Mouse (Mus musculus) intestine, postnatal 0 days (tissue): ENCODE data around the gene Wfdc6a. TPM values are rescaled to one million over a fixed set of nuclear protein-coding genes. Genes with fewer than 3 reads are reported as not detected.

Experiments used
- ATAC-seq: fragments of 200-750 bp; cut with Nextera tagmentation; 2 replicates; pipeline ENCODE4 v1.8.0; 2017; ENCODE audit warnings: mild to moderate bottlenecking, moderate TSS enrichment, moderate library complexity
- H3K27ac ChIP-seq: fragments of 300-500 bp; sonication (generic); 2 replicates; pipeline ENCODE4 v1.5.1; 2014; ENCODE audit warnings: mild to moderate bottlenecking, low read depth, low read length, moderate library complexity
- H3K27me3 ChIP-seq: fragments of 300-500 bp; sonication (generic); replicated peaks from 2 replicates; pipeline ENCODE4 v1.6.1; 2014; ENCODE audit warnings: low read length, mixed read lengths; ENCODE audit not compliant: control insufficient read depth, insufficient read depth
- H3K36me3 ChIP-seq: fragments of 300-500 bp; sonication (generic); 2 replicates; pipeline ENCODE4 v1.6.1; 2014; ENCODE audit warnings: mild to moderate bottlenecking, moderate library complexity; ENCODE audit not compliant: control insufficient read depth, insufficient read depth
- H3K4me1 ChIP-seq: fragments of 300-500 bp; sonication (generic); replicated peaks from 2 replicates; pipeline ENCODE4 v1.6.1; 2014; ENCODE audit warnings: antibody characterized with exemption, low read length, mixed read lengths; ENCODE audit not compliant: control insufficient read depth, insufficient read depth
- H3K4me2 ChIP-seq: fragments of 300-500 bp; sonication (generic); replicated peaks from 2 replicates; pipeline ENCODE4 v1.6.1; 2014; ENCODE audit warnings: low read depth, mild to moderate bottlenecking, moderate library complexity
- H3K4me3 ChIP-seq: fragments of 300-500 bp; sonication (generic); 2 replicates; pipeline ENCODE4 v1.5.1; 2014; ENCODE audit warnings: low read depth, low read length
- H3K9ac ChIP-seq: fragments of 300-500 bp; sonication (generic); 2 replicates; pipeline ENCODE4 v1.6.1; 2014; ENCODE audit warnings: mild to moderate bottlenecking, low read depth, low read length
- H3K9me3 ChIP-seq: fragments of 300-500 bp; sonication (generic); 2 replicates; pipeline ENCODE4 v1.6.1; 2016; ENCODE audit warnings: mixed run types; ENCODE audit not compliant: control insufficient read depth
- CTCF ChIP-seq: sonication (generic); IDR thresholded peaks from 2 replicates; pipeline ENCODE4 v1.5.1; 2016; ENCODE audit warnings: low read depth, mild to moderate bottlenecking, control low read depth, antibody characterized with exemption, moderate library complexity
- WGBS: fragments of 180-500 bp; shearing (Covaris S2); extraction: QIAGEN DNeasy Blood & Tissue Kit; methylation state at CpG from one replicate; pipeline ENCODE4 v1.1.7; 2014; 5-methylcytosine and 5-hydroxymethylcytosine counted together
- polyA plus RNA-seq: library from polyadenylated mRNA; unstranded; fragments of >200 nt; fragmentation: Nextera tagmentation; extraction: Ambion mirVana; gene quantifications from 2 replicates; pipeline ENCODE4 v1.2.1, GENCODE M21; 2015

Gene Wfdc6a
- polyA plus RNA-seq, 1 experiment from 2014 or later: 0.14 TPM

DNA sequence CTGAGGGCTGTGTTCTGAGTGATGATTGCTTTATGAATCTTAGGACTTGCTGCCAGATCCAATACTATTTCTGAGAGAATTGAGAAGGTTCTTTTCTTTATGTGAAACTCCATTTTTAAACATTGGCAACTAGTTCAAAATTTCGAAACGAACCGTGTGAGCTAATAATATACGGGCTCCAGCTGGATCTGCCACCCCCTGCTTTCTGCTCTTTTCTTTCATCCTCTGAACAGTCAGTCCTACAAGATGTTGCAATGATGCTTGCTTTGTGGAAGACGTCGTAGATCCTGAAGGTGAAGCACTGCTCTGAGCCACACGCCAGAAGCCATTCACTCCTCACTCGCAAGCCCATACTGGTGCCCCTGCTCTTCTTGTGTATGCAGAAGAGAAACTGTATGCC is 26.8 kb downstream of the Wfdc6a start:
- H3K4me1 ChIP-seq: no peaks in the 10 kb centered on the region
- no peaks in the 10 kb centered on the region for H3K9me3 ChIP-seq
- no peaks in the 10 kb centered on the region for H3K36me3 ChIP-seq
- H3K4me3 ChIP-seq: no peak overlapping the region
- no peak overlapping the region for H3K4me2 ChIP-seq
- TF ChIP-seq CTCF: no peak
- no peak overlapping the region for H3K9ac ChIP-seq
- no peak overlapping the region for H3K27ac ChIP-seq
- ATAC-seq: no peak
- WGBS: 75% methylated on average over 8 of the region's 8 CpGs
- no peaks in the 10 kb centered on the region for H3K27me3 ChIP-seq

DNA sequence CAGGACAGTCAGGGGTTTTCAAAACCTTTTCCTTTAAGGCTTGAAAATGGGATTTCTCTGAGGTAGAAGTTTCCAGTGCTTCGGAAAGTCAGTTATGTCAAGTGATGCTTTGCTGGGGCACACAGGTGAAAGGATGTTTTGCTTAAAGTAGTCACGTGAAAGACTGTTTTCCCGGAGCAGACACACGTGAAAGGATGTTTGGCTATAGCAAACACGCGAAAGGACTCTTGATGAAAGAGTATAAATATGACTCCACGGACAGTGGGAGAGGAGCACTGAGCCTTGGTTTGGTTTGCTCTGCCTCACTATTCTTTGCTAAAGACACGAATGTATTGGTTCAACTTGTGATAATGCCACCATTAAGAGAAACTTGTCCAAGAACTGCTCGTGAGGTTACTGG is 33.7 kb downstream of the Wfdc6a start:
- ATAC-seq: no peak
- Histone ChIP-seq H3K4me3 (no peak overlapping the region), H3K27ac (no peak overlapping the region), H3K4me2 (no peak overlapping the region), H3K36me3 (no peaks in the 10 kb centered on the region), H3K9ac (no peak overlapping the region), H3K9me3 (no peaks in the 10 kb centered on the region), H3K4me1 (no peaks in the 10 kb centered on the region), H3K27me3 (no peaks in the 10 kb centered on the region)
- no peak for TF ChIP-seq CTCF
- 85% methylated on average over 9 of the region's 9 CpGs for WGBS

DNA sequence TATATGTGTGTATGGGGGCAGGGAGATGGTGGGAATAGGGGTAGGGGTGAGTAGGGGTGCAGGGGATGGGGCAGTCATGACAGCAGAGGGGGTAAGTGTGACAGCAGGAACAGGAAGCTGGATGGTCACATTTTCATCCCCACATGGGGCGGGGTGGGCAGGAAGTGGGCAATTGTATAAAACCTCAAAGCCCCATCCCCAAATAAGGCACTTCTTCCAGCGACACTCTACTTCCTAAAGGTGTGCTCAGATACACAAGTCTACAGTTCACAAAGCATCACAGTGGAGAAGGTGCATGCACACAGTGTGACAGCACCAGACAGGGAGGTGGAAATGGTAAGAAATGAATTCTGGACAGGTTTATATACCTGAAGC is 34.4 kb downstream of the Wfdc6a start:
- Histone ChIP-seq H3K9ac (no peak overlapping the region), H3K27ac (no peak overlapping the region), H3K4me1 (no peaks in the 10 kb centered on the region), H3K4me3 (no peak overlapping the region), H3K4me2 (no peak overlapping the region), H3K27me3 (no peaks in the 10 kb centered on the region), H3K9me3 (no peaks in the 10 kb centered on the region), H3K36me3 (no peaks in the 10 kb centered on the region)
- no peak for TF ChIP-seq CTCF
- 73% methylated on average over 2 of the region's 2 CpGs for WGBS
- ATAC-seq: no peak

DNA sequence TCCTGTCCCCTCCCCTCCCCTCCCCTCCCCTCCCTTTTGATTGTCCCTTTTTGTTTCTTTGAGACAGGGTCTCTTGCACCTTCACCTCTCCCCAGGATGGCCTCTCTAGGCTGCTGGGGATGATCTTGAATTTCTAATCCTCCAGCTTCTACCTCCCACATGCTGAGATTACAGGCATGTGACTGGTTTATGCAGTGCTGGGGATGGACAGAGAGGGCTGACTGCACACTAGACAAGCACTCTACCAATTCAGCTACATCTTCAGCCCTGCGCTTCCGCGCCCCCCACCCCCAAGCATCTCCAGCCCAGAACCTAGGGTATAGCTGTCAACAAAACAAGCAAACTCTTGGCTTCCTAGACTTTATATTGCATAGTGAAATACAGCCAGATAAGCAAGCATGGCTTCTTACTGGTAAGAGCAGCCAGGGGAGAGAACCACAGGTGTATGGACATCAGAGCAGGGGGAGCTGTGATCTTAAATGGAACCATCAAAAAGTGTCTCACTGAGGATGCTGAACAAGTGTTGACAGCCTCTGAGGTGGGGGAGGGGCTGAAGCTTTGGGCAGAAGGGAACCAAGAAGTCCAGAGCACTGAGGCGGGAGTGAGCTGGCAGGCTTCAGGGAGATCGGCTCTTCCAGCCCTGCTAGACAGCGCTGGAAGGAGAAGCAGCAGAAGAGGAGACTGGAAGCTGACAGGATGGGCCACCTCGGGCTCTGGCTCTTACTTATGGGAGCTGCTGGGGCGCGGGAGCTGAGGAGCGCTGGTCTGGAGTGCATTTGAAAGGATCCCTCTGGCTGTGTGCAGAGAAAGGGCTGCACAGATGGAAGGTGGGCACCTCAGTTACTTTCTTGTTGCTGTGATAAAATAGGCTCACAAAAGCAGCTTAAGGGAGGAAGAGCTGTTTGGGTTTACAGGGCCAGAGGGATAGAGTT is 35.0 kb downstream of the Wfdc6a start:
- Histone ChIP-seq H3K36me3 (no peaks in the 10 kb centered on the region), H3K27me3 (no peaks in the 10 kb centered on the region), H3K4me2 (no peak overlapping the region), H3K9me3 (no peaks in the 10 kb centered on the region), H3K4me1 (no peaks in the 10 kb centered on the region), H3K4me3 (no peak overlapping the region), H3K9ac (no peak overlapping the region), H3K27ac (no peak overlapping the region)
- ATAC-seq: no peak
- no peak for TF ChIP-seq CTCF
- WGBS: 36% methylated on average over 10 of the region's 10 CpGs

DNA sequence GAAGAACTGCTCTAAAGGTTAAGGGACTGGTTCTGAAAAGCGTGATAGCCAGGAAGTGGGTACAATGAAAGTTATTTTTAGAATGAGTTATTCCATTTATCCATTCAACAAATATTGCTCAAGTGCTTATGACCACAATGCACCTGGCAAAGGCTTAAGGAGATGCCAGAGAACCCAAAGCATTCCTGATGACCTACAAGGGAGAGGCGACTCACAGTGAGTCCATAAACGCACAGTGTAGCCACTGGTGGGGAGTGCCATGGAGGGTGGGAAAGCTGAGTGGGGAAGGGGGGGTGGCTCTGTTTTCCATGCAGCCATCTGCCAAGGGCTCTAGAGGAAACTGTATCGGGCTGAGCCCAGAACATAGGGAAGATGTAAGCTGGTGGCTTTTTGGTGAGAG is 35.9 kb downstream of the Wfdc6a start:
- Histone ChIP-seq H3K27me3 (no peaks in the 10 kb centered on the region), H3K4me3 (no peak overlapping the region), H3K36me3 (no peaks in the 10 kb centered on the region), H3K4me1 (no peaks in the 10 kb centered on the region), H3K27ac (no peak overlapping the region), H3K9ac (no peak overlapping the region), H3K9me3 (no peaks in the 10 kb centered on the region), H3K4me2 (no peak overlapping the region)
- no peak for TF ChIP-seq CTCF
- no peak for ATAC-seq
- 23% methylated on average over 4 of the region's 4 CpGs for WGBS

DNA sequence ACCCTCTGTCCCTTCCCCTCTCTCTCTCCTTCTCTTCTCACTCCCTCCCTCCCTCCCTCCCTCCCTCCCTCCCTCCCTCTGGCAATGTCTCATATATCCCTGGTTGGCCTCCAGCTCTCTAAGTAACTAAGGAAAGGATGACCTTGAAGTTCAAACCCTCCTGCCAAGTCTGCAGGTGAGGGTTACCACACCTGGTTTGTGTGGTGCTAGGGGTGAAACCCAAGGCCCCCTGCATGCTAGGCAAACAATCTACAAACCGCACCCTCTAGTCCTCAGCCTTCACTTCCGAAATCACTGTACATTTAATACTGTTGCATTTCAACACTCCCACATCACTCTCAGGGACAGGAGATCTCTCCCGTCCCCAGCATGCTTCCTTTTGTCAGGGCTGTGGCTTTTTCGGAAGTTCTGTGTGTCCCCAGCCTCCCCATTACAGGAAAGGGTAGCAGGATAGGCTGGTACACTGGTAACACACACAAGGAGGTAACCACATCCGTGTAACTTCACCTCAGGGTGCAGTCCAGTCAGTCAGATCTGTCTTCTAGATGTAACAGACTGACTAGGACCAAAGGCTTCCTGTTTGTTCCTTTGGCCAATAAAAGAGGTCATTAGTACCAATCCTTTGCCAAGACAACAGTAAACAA is 40.7 kb downstream of the Wfdc6a start:
- no peak overlapping the region for H3K9ac ChIP-seq
- 25% methylated on average over 5 of the region's 5 CpGs for WGBS
- no peak for TF ChIP-seq CTCF
- H3K27me3 ChIP-seq: no peaks in the 10 kb centered on the region
- H3K4me1 ChIP-seq: no peaks in the 10 kb centered on the region
- no peak overlapping the region for H3K4me2 ChIP-seq
- no peak overlapping the region for H3K27ac ChIP-seq
- H3K9me3 ChIP-seq: no peaks in the 10 kb centered on the region
- ATAC-seq: peak; percentile 54
- H3K4me3 ChIP-seq: no peak overlapping the region
- no peaks in the 10 kb centered on the region for H3K36me3 ChIP-seq
